Mouse (Mus musculus): ENCODE measurements around the gene Fam69a.
"Not testable (repeated sequence)": the region's sequence is repeated elsewhere in the genome, so short reads cannot be mapped to it uniquely, and the experiment has no call there.

Fam69a gene

DNA sequence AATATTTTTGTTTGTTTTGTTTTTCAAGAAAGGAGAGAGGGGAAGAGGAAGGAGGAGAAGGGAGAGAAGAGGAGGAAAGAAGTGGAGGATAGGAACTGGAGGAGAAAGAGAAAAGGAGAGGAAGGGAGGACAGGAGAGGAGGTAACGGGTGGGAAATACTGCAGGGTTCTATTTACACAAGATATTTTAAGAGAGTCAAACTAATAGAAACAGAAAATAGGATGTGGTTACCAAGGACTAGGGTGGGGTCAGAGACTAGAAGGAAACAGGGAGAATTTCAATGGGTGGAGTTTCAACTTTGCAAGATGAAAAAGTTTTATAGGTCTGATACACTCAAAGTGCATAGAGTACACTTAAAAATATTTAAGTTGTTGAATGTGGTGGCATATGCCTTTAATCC, 7.0 kb downstream of the Fam69a start:
- no peak for DNase-seq (ENCODE audit: low read depth)

DNA sequence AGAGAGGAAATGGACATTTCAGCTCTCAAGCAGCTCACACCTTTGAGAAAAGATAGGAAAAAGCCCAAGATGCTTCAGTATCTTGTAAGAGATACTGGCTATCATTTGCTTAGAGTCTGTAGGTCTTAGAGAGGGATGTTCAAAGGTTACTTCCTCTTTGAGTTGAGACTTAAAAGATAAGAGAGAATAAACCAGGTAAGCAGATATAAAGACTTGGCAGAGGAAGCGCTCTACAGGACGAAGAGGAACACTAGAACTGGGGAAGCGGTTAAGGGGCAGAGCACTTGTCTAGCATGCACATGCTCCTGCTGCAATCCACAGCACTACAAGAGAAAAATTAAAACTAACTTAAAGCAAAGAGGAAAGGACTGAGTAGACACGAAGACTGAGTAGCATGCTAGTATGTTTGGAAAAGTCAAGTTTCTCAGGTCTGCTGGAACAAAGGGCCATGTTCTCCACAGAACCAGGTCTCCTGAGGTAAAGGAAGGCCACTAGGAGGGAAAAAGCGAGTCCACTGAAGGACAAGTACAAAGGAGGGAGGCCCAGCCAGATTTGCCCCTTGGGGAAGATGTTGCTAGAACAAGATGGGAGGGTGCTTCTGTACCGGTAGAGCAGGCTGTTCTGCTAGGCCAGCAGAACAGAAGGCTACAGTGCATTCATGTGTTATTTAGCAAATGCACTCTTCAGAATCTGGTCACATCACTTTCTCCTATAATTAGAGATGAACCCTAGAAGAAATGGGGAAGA, 8.4 kb downstream of the Fam69a start:
- no peak for DNase-seq (ENCODE audit: low read depth)

DNA sequence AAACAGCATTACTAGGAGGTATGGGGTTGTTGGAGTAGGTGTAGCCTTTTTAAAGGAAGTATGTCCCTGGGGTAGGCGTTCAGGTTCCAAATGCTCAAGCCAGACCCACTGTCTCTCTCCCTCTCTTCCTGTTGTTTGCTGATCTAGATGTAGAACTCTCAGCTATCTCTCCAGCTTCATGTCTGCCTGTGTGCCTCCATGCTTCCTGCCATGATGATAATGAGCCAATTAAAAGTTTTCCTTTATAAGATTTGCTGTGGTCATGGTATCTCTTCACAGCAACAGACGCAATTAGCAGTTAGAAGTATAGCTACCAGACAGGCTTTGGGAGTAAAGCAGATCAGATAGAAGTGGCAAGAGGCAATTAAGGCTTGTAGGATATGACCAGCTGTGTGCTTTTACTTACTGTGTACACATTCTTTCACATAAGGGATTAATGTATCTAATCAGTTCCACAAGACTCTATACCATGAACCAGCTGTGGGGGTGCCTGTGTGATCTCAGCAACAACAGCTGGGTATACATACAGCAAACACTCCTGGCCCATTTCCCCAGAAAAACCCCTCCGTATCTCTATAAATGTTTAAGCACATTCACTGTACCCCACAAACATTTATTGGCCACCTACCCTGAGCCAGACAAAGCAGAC, 9.1 kb downstream of the Fam69a start:
- DNase-seq (ENCODE audit: low read depth), result no peak

DNA sequence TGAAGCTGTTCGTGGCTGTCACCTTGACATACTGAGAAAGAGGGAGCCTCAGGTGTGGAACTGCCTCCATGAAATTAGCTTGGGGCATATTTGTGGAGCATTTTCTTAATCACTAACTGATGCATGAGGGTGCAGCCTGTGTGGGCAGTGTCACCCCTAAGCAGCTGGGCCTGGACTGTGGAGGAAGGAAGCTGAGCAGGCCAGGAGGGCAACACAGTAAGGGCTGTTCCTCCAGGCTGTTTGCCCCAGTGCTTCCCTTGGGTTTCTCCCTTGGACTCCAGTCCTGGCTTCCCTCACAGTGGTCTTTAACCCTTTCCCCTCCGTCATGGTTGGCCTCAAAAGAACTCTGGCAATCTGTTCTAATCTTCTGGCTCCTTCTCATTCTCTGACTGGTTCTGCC, 13.6 kb downstream of the Fam69a start:
- DNase-seq (ENCODE audit: low read depth), result no peak

DNA sequence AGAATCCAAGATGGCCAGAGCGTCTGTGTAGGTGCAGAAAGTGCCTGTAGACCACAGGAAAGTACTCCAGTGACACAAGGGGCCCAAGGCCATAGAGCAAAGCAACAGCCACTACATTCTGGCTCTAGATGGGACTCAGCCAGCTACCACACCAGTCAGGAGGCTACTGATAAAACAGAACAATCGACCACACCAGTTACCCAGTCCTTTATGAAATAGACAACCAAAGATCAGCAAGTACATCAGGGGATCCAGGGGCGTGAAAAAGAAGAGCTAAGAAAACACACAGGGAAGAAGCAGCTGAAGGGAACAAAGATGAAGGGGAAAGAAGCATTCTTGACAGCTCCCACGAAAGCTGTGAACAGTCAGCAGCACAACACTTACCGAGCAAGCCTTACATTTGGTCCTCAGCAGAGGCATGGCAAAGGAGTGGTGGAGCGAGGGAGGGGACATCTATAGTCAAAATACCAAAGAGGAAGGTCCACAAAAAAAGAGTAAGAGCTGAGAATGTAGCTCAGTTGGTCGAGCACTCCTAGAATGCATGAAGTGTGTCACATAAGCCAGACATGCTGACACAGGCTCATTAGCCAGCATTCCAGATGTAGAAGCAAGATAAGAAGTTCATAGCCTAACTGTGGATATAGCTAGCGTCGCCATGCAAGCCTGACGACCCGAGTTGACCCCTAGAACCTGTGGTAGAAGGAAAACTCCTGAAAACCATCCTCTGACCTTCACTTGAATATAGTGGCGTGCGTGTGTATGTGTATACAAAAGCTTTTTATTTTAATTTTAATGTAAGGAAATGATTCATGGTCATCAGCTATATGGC, 14.2 kb downstream of the Fam69a start:
- no peak for DNase-seq (ENCODE audit: low read depth)

DNA sequence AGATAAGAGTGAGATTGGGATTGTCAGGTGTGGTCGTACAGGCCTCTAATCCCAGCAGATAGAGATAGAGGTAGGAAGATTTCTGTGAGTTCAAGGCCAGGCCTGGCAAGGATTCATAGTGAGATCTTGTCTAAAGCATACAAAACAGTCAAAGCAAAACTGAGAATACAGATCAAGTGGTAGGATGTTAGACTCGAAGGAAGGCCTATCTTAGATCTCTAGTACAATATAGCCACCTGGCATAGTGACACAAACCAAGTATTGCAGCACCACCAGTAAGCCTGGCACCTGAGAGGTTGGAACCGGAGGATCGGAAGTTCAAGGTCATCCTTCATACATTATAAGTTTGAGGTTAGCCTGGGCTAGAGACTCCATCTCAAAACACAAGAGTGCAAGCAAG, 15.8 kb downstream of the Fam69a start:
- DNase-seq (ENCODE audit: low read depth), result no peak

DNA sequence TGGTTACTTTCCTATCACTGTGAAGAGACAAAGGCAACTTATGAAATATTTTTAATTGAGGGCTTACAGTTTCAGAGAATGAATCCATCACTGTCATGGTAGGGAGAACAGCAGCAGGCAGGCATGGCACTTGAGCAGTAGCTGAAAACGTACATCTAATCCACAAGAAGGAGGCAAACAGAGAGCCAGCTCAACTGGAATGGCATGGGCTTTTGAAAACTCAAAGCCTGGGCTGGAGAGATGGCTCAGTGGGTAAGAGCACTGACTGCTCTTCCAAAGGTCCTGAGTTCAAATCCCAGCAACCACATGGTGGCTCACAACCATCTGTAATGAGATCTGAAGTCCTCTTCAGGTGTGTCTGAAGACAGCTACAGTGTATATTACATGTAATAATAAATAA, 17.1 kb downstream of the Fam69a start:
- DNase-seq (ENCODE audit: low read depth), result not testable (repeated sequence)

DNA sequence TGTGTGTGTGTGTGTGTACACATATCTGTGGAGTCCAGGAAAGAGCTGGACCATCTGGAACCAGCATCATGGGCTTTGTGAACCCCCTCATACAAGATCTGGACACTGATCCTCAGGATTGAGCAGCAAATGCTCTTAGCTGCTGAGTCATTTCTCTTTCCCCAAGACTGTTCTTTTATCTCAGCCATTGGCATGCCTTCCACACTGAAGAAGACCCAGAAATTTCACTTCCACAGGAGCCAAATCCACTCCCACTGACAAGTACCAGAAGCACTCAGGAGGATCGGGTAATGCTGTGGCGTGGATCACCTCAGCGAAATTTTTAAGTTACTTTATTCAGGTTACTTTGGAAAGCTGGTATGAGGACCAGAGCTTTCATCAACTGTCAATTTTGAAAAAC, 18.8 kb downstream of the Fam69a start:
- no peak for DNase-seq (ENCODE audit: low read depth)

DNA sequence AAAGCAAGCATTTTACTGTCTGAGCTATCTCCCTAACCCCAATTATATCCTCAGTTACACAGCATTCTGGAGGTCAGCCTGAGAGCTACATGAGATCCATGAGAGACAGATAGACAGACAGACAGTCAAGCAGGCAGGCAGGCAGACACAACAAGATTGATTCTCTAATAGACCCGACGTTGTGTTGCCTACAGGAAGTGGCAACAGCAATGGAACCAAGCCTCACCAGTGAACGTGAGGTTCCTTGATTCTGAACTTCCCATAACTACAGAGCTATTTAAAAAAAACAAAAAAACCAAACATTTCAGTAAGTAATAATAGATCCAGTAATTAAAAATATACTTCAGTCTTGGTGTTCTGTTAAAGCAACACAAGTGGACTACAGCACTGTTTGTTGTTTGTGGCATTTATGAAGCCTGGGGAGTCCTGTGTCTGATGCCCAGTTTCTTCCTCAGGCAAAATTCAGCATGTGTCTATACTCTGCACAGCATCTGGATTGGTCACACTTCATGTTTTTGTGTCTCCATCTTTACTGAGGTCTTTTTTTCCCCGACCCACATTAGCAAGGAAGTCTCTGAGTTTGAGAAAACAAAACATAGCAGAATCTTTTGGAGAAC, 19.9 kb downstream of the Fam69a start:
- DNase-seq (ENCODE audit: low read depth), result no peak

DNA sequence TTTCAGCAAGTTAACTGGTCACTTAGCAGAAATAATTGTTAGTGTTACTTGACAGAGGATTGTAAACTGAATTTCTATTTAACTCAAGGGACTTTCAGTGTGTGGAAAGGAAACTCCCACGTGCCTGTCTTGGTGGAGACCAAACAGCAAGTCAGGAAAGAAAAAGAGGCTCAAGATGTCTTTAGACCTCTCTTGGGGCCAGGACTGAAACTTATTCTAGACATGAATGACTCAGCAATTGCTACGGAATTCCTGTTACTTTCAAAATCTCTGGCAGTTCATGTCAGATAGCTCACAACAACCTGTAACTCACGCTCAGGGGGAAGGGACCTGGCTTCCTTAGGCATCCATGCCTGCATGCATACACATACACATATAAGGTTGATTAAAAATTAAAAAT, 20.7 kb downstream of the Fam69a start:
- DNase-seq (ENCODE audit: low read depth), result no peak

DNA sequence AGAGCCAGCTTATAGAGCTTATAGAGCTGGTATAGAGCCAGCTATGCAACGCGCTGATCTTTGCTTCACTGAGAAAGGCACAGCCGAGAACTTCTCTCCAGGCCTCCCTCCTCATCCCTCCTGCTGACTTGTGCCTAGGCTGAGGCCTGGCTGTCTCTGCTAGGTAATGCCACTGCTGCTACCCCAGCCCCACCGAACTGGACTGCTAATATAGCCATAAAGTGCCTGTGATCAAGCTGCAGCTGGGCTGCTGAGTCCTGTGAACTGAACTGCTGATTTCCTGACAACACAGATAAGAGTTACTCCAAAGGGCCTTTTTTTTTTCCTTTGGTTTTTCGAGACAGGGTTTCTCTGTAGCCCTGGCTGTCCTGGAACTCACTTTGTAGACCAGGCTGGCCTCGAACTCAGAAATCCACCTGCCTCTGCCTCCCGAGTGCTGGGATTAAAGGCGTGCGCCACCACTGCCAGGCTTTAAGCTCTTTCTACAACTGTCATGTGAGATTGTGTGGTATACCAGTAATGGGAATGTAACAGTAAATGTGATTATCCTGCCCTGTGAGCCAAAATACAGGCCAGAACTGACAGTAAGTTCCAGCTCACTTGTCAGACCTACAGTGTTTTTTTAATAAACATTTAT, 21.4 kb downstream of the Fam69a start:
- no peak for DNase-seq (ENCODE audit: low read depth)

DNA sequence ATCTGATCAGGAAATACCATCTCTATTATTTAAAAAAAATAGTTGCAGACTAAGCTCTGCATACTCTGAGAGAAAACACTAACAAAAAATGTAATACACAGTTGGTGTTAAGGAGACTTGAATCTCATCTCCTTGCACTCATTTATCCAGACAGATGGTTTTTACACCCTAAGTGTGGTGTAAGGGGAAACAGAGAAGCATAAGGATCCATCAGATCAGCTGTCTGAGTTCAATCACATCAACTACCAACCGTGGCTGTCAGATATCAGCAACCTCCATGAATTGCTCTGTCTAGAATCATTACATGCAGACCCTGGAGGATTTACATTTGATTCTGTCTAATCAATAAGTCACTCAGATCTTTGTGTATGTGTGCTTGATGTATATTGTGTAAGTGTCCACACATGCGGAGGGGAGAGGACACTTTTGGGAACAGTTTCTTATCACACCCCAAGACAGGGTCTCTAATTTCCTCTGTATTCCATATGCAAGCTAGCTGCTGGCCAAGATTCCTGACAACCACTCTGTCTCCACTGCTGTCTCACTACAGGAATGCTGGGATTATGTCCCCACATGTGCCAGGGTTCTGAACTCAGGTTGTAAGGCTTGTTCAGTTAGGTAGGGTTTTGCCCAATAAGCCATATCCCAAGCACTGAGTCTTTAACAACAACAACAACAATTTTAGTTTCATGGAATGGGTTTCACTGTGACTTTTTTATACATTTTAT, 22.7 kb downstream of the Fam69a start:
- no peak for DNase-seq (ENCODE audit: low read depth)

DNA sequence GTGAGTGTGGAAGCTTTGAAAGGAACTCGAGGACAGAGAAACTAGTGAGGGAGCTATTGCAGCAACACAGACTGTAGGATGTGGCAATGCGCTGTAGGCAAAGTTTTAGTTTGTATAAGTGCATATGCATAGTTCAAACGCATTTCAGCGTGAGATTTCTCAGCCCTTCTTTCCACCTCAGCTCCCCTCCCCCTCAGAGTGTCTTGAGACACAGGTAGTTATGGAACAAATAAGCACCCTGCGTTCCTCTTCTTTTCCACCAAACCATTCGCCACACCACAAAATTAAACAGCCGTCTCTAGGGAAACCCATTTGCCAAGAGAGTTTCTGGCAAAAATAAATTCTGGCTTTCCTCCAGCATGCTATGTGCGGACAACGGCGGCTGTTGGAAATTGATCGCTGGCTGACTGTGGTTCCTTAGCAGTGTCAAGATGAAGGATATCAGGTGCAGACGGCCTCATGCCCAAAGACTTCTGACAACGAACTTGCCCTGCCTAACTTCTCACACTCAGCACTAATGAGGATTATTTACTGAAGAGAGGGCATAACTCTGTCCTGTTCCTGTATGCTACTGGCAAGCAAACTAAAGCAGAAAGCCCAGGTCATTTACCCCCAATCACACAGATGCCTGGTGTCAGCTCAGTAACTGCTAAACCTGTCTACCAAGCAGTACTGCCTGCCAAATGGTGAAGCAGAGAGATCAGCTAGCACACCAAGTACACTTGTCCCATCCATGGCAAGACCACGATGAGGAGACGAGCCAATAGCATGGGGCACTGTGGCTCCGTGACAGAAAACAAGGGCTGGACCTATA, 25.2 kb downstream of the Fam69a start:
- peak; percentile 77 for DNase-seq (ENCODE audit: low read depth)

DNA sequence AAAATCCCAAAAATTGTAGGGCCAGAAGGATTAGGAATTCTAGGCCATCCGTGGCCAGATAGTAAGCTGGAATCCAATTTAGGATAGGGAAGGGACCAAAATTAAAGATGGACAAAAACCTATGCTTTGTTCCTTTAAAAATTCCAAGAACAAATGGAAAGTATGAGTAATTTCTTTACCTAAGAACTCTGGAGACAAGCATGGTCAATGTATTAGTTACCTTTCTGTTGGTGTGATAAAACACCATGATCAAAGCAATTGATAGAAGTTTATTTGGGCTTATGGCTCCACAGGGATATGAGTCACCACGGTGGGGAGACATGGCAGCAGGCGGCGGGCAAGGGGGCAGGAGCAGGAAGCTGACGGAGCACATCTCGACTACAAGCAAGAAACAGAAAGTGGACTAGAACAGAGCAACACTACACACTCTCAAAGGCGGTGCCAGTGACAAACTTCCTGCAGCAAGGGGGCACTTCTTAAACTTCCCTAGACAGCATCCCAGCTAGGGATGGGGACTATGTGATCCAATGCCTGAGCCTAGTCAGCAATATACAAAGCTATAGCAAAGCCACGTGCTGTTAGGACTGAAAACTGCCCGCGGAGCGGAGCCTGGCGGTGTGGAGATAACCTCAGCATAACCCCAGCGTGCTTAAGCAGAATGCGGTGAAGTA, 26.2 kb downstream of the Fam69a start:
- no peak for DNase-seq (ENCODE audit: low read depth)

DNA sequence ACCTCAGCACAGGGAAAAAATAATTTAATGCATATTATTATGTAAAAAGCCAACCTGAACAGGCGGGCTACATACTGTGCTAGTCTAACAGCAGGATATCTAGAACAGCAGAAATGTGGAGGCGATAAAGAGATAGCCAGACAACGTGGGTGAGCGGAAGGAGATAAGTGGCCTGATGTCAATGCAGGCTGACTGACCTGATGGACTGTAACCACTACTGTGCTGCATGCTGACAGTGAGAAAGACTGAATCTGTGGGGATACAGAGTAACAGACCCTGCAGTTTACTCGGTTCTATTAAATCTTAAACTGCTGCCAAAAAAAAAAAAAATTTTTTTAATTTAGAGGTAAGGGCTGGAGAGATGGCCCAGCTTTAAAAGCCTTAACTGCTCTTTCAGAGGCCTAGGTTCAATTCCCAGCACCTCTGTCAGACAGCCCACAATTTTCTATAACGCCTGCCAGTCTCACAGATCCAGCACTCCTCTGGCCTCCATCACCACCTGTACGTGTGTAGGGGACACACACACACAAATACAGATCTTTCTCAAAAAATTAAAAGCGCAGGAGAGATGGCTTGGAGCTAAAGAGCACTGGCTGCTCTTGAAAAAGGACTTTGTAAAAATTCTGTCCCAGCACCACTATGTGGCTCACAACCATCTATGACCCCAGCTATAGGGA, 27.1 kb downstream of the Fam69a start:
- no peak for DNase-seq (ENCODE audit: low read depth)

DNA sequence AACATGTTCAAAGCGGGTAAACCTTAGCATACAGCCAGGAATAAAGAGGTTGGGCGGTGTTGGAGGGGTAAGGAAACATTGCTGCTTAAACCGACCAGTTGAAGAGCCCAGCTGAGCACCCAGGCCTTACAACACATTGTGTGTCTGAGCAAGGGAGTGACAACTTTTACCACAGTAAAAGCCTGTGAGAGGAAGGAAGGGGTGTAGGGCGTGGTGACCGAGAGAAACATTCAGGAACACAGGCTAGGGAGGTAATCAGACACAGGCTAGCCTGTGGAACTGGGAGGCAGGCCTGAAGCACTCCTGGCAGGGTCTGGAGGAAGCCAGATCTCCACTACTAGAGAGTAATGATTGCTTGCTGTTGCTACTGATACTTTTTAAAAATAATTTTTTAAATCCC, 36.2 kb downstream of the Fam69a start:
- DNase-seq (ENCODE audit: low read depth), result no peak

DNA sequence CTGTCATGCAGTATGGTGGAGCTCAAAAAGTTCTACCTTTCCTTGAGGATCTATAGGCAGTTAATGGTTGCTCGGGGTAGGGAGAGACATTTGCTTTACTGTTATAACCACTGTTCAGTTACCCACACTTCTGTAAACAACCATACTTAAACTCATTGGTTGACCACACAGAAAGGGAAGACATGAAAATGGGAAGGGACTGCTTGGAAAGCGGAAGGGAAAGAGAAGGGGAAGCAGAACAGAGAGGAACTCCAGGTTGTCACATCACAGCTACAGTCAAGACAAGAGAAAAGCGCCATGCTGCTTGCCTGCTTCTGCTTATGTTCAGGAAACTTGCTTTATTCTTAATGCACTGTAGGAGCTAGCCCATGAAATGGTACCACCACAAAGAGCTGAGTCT, 37.3 kb downstream of the Fam69a start:
- DNase-seq (ENCODE audit: low read depth), result no peak

DNA sequence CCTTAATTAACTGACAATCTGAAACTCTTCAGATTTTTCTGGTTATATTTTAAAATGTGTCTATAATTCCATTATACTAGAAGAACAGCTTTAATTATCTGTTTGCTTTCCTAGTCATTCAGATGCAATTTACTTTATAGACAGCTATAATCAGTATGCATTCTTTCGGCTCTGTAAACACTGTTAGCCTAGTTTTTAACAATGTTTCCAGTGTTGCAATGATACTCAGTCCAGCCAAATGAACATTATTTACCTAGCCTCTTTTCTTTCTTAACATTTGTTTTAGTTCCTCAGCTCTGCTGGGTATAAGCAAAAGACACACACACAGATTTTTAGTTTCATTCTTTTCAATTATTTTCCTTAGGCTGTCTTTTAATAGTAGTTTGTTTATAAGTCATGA, 38.0 kb downstream of the Fam69a start:
- no peak for DNase-seq (ENCODE audit: low read depth)

DNA sequence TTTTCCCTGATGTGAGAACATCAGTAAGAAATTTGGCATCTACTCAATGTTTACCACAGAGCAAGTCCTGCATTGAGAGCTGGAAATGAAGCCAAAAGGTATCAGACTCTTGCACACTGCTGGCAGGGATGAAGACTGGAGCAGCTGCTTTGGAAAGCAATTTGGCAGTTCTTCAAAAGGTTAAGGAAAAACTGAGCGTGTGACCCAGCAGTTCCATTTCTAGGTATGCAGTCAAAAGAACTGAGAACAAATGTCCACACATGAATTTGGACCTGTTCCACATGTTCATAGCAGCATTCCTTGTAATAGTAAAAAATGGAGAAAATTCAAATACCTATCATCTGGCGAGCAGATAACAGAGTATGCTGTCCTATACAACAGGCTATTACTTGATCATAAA, 39.3 kb downstream of the Fam69a start:
- DNase-seq (ENCODE audit: low read depth), result peak; percentile 90
